Mouse (Mus musculus): Measurements from ENCODE around the gene Frmd4b.
A peak's percentile ranks its signal among the peaks of the same experiment; 100 is the strongest.

Gene Frmd4b

GRCm38 (mm10) chr6:97520566-97520965 lies 96.8 kb downstream of the Frmd4b start:
- no peak for DNase-seq (ENCODE audit: low spot score)

- DNase-seq (ENCODE audit: low spot score) = no peak
Measured at GRCm38 (mm10) chr6:97519553-97519952, 97.8 kb downstream of the Frmd4b start.

- no peak for DNase-seq (ENCODE audit: low spot score)
Measured at GRCm38 (mm10) chr6:97518467-97518866, 98.9 kb downstream of the Frmd4b start.

GRCm38 (mm10) chr6:97517616-97518235 lies 99.6 kb downstream of the Frmd4b start:
- DNase-seq (ENCODE audit: low spot score) = no peak

- DNase-seq (ENCODE audit: low spot score) = no peak
Measured at GRCm38 (mm10) chr6:97516941-97517340, 100.4 kb downstream of the Frmd4b start.

GRCm38 (mm10) chr6:97510771-97511170 lies 106.6 kb downstream of the Frmd4b start:
- DNase-seq (ENCODE audit: low spot score) = no peak

- DNase-seq (ENCODE audit: low spot score) = no peak
Measured at GRCm38 (mm10) chr6:97509434-97509833, 107.9 kb downstream of the Frmd4b start.

- DNase-seq (ENCODE audit: low spot score) = no peak
Measured at GRCm38 (mm10) chr6:97508480-97508879, 108.9 kb downstream of the Frmd4b start.

GRCm38 (mm10) chr6:97507893-97508292 lies 109.4 kb downstream of the Frmd4b start:
- DNase-seq (ENCODE audit: low spot score) = no peak

GRCm38 (mm10) chr6:97506141-97506650 lies 111.1 kb downstream of the Frmd4b start:
- peak; percentile 90 for DNase-seq (ENCODE audit: low spot score)

- DNase-seq (ENCODE audit: low spot score) = no peak
Measured at GRCm38 (mm10) chr6:97504673-97505072, 112.7 kb downstream of the Frmd4b start.

- DNase-seq (ENCODE audit: low spot score) = peak; percentile 39
Measured at GRCm38 (mm10) chr6:97501000-97501399, 116.3 kb downstream of the Frmd4b start.

- no peak for DNase-seq (ENCODE audit: low spot score)
Measured at GRCm38 (mm10) chr6:97500246-97500645, 117.1 kb downstream of the Frmd4b start.

- DNase-seq (ENCODE audit: low spot score) = no peak
Measured at GRCm38 (mm10) chr6:97496002-97496401, 121.3 kb downstream of the Frmd4b start.

GRCm38 (mm10) chr6:97491065-97491464 lies 126.3 kb downstream of the Frmd4b start:
- DNase-seq (ENCODE audit: low spot score) = no peak

GRCm38 (mm10) chr6:97488821-97489220 lies 128.5 kb downstream of the Frmd4b start:
- no peak for DNase-seq (ENCODE audit: low spot score)

GRCm38 (mm10) chr6:97488280-97488679 lies 129.1 kb downstream of the Frmd4b start:
- no peak for DNase-seq (ENCODE audit: low spot score)

- no peak for DNase-seq (ENCODE audit: low spot score)
Measured at GRCm38 (mm10) chr6:97487535-97488081, 129.7 kb downstream of the Frmd4b start.

GRCm38 (mm10) chr6:97486813-97487361 lies 130.5 kb downstream of the Frmd4b start:
- no peak for DNase-seq (ENCODE audit: low spot score)

- DNase-seq (ENCODE audit: low spot score) = no peak
Measured at GRCm38 (mm10) chr6:97485886-97486386, 131.4 kb downstream of the Frmd4b start.

- no peak for DNase-seq (ENCODE audit: low spot score)
Measured at GRCm38 (mm10) chr6:97481912-97482311, 135.4 kb downstream of the Frmd4b start.

GRCm38 (mm10) chr6:97478981-97479860 lies 138.1 kb downstream of the Frmd4b start:
- DNase-seq (ENCODE audit: low spot score) = no peak
